Mouse (Mus musculus): ENCODE results near the gene Gm21708. TPM values are rescaled to one million over a fixed set of nuclear protein-coding genes. Genes with fewer than 3 reads are reported as not detected.
"Not testable (repeated sequence)": the region's sequence is repeated elsewhere in the genome, so short reads cannot be mapped to it uniquely, and the experiment has no call there.

Gm21708 gene
- not detected in 2 replicates for polyA plus RNA-seq (2015; fragmentation: Nextera tagmentation; extraction: Ambion mirVana)

DNA sequence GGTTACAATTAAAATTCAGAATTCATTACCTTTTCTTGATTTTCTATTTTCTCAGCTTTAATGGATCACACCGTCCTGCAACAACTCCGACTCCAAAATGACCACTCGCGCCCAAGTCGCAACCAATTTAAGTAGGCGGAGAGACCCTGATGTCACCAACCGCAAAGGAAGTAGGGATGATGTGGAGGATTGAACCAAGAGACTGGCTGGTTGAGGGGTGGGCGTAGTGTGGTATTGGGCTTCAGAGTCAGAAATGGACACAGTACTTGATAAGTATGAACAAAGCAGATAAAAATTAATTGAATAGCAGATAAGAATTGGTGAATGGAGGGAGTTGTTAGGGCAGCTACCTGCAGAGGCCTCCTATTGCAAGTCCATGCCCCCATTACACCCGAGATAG, at the start of gene Gm21708, which contains the start of gene Gm21704:
Gene Gm21708 (minus strand): TSS at position 101 of the 400 bp plus-strand sequence.
Gene Gm21704 (minus strand): TSS at position 101 of the 400 bp plus-strand sequence.
- H3K4me1 ChIP-seq; H3K27me3 ChIP-seq (replicated peaks); H3K36me3 ChIP-seq; H3K4me2 ChIP-seq; H3K9me3 ChIP-seq; H3K27ac ChIP-seq; H3K4me3 ChIP-seq (replicated peaks); ATAC-seq (ENCODE audit: insufficient read depth, low FRiP score, low read depth); H3K9ac ChIP-seq: not testable (repeated sequence)
- WGBS = no CpG with 5 or more reads among the region's 9 CpGs

Other genes starting within 250 kb of the Gm21708 start
- gene Gm21677, start 103.7 kb downstream of the Gm21708 start, polyA plus RNA-seq (2015; fragmentation: Nextera tagmentation; extraction: Ambion mirVana) = not detected in 2 replicates
- not detected in 2 replicates for gene Gm21693, start 64.8 kb downstream of the Gm21708 start, polyA plus RNA-seq (2015; fragmentation: Nextera tagmentation; extraction: Ambion mirVana)
- not detected in 2 replicates for gene Gm21704, start within 50 bp of the Gm21708 start, polyA plus RNA-seq (2015; fragmentation: Nextera tagmentation; extraction: Ambion mirVana)